Mouse (Mus musculus) macrophage (primary cell): ENCODE results near the gene Cdh1. TPM values are rescaled to one million over a fixed set of nuclear protein-coding genes. Genes with fewer than 3 reads are reported as not detected.

ENCODE experiments used
- H3K27ac ChIP-seq: fragments of 350-480 bp; formaldehyde crosslinking; 2 replicates; pipeline ENCODE4 v1.9.0; 2021
- H3K36me3 ChIP-seq: fragments of 350-480 bp; formaldehyde crosslinking; 2 replicates; pipeline ENCODE4 v1.9.0; 2021; ENCODE audit errors: inconsistent target
- H3K4me3 ChIP-seq: fragments of 350-480 bp; formaldehyde crosslinking; 2 replicates; pipeline ENCODE4 v1.9.0; 2021; ENCODE audit errors: inconsistent target
- H3K79me2 ChIP-seq: fragments of 350-480 bp; formaldehyde crosslinking; 2 replicates; pipeline ENCODE4 v1.9.0; 2021; ENCODE audit errors: inconsistent target
- WGBS: methylation state at CpG from one replicate; pipeline ENCODE4 v1.1.7; 2026; ENCODE audit warnings: inconsistent platforms; ENCODE audit not compliant: missing documents; 5-methylcytosine and 5-hydroxymethylcytosine counted together
- polyA plus RNA-seq: library from polyadenylated mRNA; stranded (reverse); fragments of 250-400 nt; gene quantifications from 3 replicates; pipeline ENCODE4 v1.2.4, GENCODE M21; 2018; ENCODE audit warnings: inconsistent platforms

Cdh1 gene
- polyA plus RNA-seq, 1 experiment from 2014 or later = 0.20 TPM

- 83% methylated on average over 3 of the region's 3 CpGs for WGBS
- Histone ChIP-seq H3K27ac (no peak overlapping the region), H3K36me3 (no peaks in the 10 kb centered on the region), H3K4me3 (no peak overlapping the region), H3K79me2 (no peaks in the 10 kb centered on the region)
Measured at GRCm38 (mm10) chr8:106608425-106608824, 5.3 kb downstream of the Cdh1 start.

GRCm38 (mm10) chr8:106609076-106609903 is 6.1 kb downstream of the Cdh1 start:
- Histone ChIP-seq H3K4me3 (no peak overlapping the region), H3K79me2 (no peaks in the 10 kb centered on the region), H3K36me3 (no peaks in the 10 kb centered on the region), H3K27ac (no peak overlapping the region)
- 92% methylated on average over 7 of the region's 7 CpGs for WGBS

- Histone ChIP-seq H3K79me2 (no peaks in the 10 kb centered on the region), H3K4me3 (no peak overlapping the region), H3K36me3 (no peaks in the 10 kb centered on the region), H3K27ac (peak overlapping the region; percentile 27)
- WGBS = 41% methylated on average over 9 of the region's 9 CpGs
Measured at GRCm38 (mm10) chr8:106610958-106611640, 7.9 kb downstream of the Cdh1 start.

- Histone ChIP-seq H3K27ac (peak overlapping the region; percentile 27), H3K79me2 (no peaks in the 10 kb centered on the region), H3K4me3 (no peak overlapping the region), H3K36me3 (no peaks in the 10 kb centered on the region)
- 23% methylated on average over 3 of the region's 3 CpGs for WGBS
Measured at GRCm38 (mm10) chr8:106612047-106612446, 8.9 kb downstream of the Cdh1 start.

GRCm38 (mm10) chr8:106614704-106615103 is 11.6 kb downstream of the Cdh1 start:
- 96% methylated on average over 5 of the region's 5 CpGs for WGBS
- H3K79me2 ChIP-seq = no peaks in the 10 kb centered on the region
- H3K4me3 ChIP-seq = no peak overlapping the region
- no peaks in the 10 kb centered on the region for H3K36me3 ChIP-seq
- no peak overlapping the region for H3K27ac ChIP-seq

- H3K36me3 ChIP-seq = no peaks in the 10 kb centered on the region
- no peak overlapping the region for H3K27ac ChIP-seq
- WGBS = 77% methylated on average over 10 of the region's 10 CpGs
- no peak overlapping the region for H3K4me3 ChIP-seq
- no peaks in the 10 kb centered on the region for H3K79me2 ChIP-seq
Measured at GRCm38 (mm10) chr8:106615661-106616299, 12.6 kb downstream of the Cdh1 start.

- no peaks in the 10 kb centered on the region for H3K79me2 ChIP-seq
- no peak overlapping the region for H3K27ac ChIP-seq
- H3K4me3 ChIP-seq = no peak overlapping the region
- no peaks in the 10 kb centered on the region for H3K36me3 ChIP-seq
- 84% methylated on average over 4 of the region's 4 CpGs for WGBS
Measured at GRCm38 (mm10) chr8:106616679-106617078, 13.5 kb downstream of the Cdh1 start.

- H3K4me3 ChIP-seq = no peak overlapping the region
- no peak overlapping the region for H3K27ac ChIP-seq
- no peaks in the 10 kb centered on the region for H3K36me3 ChIP-seq
- WGBS = 67% methylated on average over 6 of the region's 6 CpGs
- no peaks in the 10 kb centered on the region for H3K79me2 ChIP-seq
Measured at GRCm38 (mm10) chr8:106617196-106617595, 14.0 kb downstream of the Cdh1 start.

- 83% methylated on average over 6 of the region's 6 CpGs for WGBS
- Histone ChIP-seq H3K36me3 (no peaks in the 10 kb centered on the region), H3K79me2 (no peaks in the 10 kb centered on the region), H3K27ac (no peak overlapping the region), H3K4me3 (no peak overlapping the region)
Measured at GRCm38 (mm10) chr8:106617865-106618264, 14.7 kb downstream of the Cdh1 start.

- no peaks in the 10 kb centered on the region for H3K79me2 ChIP-seq
- H3K27ac ChIP-seq = no peak overlapping the region
- 89% methylated on average over 6 of the region's 6 CpGs for WGBS
Measured at GRCm38 (mm10) chr8:106618324-106618723, 15.2 kb downstream of the Cdh1 start.

GRCm38 (mm10) chr8:106619549-106620245 is 16.5 kb downstream of the Cdh1 start:
- WGBS = 87% methylated on average over 9 of the region's 9 CpGs
- no peaks in the 10 kb centered on the region for H3K79me2 ChIP-seq
- no peaks in the 10 kb centered on the region for H3K36me3 ChIP-seq
- H3K4me3 ChIP-seq = no peak overlapping the region
- H3K27ac ChIP-seq = no peak overlapping the region

More at GRCm38 (mm10) chr8:106618324-106618723, 15.2 kb downstream of the Cdh1 start:
- Histone ChIP-seq H3K4me3 (no peak overlapping the region), H3K36me3 (no peaks in the 10 kb centered on the region)

GRCm38 (mm10) chr8:106620488-106620887 is 17.3 kb downstream of the Cdh1 start:
- Histone ChIP-seq H3K36me3 (no peaks in the 10 kb centered on the region), H3K27ac (no peak overlapping the region), H3K4me3 (no peak overlapping the region), H3K79me2 (no peaks in the 10 kb centered on the region)
- WGBS = 91% methylated on average over 2 of the region's 2 CpGs

GRCm38 (mm10) chr8:106623016-106623415 is 19.9 kb downstream of the Cdh1 start:
- Histone ChIP-seq H3K36me3 (no peaks in the 10 kb centered on the region), H3K79me2 (no peaks in the 10 kb centered on the region), H3K4me3 (no peak overlapping the region), H3K27ac (no peak overlapping the region)
- WGBS = 46% methylated on average over 5 of the region's 5 CpGs

GRCm38 (mm10) chr8:106623451-106623850 is 20.3 kb downstream of the Cdh1 start:
- Histone ChIP-seq H3K4me3 (no peak overlapping the region), H3K79me2 (no peaks in the 10 kb centered on the region), H3K36me3 (no peaks in the 10 kb centered on the region), H3K27ac (no peak overlapping the region)
- 82% methylated on average over 3 of the region's 3 CpGs for WGBS
